Mouse (Mus musculus): ENCODE data around the gene Bsg. TPM values are rescaled to one million over a fixed set of nuclear protein-coding genes. Genes with fewer than 3 reads are reported as not detected.
A peak's percentile ranks its signal among the peaks of the same experiment; 100 is the strongest.

Bsg gene
- polyA plus RNA-seq, 1 experiment: 1,268 TPM

DNA sequence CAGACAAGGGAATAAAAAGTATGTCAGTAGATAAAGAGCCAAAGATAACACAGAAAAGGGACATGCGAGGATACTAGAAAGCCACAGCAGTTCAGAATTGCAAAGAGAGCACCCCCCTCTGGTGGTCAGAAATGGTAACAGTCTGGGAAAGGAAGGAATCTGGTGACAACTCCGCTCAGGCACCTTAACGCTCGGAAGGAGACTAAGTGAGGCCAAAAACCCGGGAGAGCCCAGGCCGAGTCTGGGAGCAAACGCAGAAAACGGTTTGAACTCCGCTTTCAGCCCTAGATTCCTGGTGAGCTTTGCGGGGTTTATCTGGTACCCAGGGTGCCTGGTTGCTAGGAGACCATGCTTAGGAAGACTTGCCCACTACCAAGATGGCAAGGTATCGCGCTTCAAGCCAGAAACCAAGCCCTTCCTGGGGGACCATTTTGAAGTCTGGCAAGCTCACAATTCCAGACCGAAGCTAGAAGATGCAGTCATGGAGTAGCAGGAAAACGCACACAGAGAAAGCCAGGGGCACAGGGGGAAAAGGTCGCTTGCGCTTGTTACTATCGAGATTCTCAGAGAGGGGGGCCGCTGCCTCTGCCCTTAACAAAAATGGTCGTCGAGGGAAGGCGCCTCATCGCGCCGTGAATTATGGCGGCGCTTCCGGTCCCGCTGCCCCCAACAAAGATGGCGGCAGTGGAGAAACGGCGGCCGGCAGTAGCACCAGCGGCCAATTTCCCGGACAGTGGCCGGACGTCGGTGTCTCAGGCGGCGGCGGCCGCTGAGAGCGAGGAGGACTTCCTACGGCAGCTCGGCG is 35.3 kb upstream of the Bsg start, which contains the start of gene Tpgs1:
Gene Tpgs1, plus strand, starts transcription at position 599 of the 805 bp plus-strand sequence.
- H3K36me3 ChIP-seq (ENCODE audit: control insufficient read depth, insufficient read depth): no peaks in the 10 kb centered on the region
- peaks cover 6% of the 10 kb centered on the region for H3K27me3 ChIP-seq (ENCODE audit: control insufficient read depth, insufficient read depth, insufficient read length)
- H3K4me2 ChIP-seq (ENCODE audit: low read depth): peak within 1 kb of the TSS; percentile 92
- H3K79me2 ChIP-seq (ENCODE audit: control insufficient read depth, insufficient read depth): peaks cover 14% of the 10 kb centered on the region
- peak within 1 kb of the TSS; percentile 30 for H3ac ChIP-seq (ENCODE audit: control insufficient read depth, insufficient read length)
- TF ChIP-seq POLR2AphosphoS2 (IDR thresholded peaks at IDR 0.05; ENCODE audit: insufficient read length, low read depth) (peak; percentile 41), CEBPB (IDR thresholded peaks at IDR 0.05; ENCODE audit: insufficient read depth, poor library complexity, severe bottlenecking) (no peak), MYOD1 (IDR thresholded peaks at IDR 0.05; ENCODE audit: control insufficient read depth in 1 of 3, insufficient read length in 2 of 3, low read depth in 2 of 3) (no peak), E2F4 (IDR thresholded peaks at IDR 0.05; ENCODE audit: insufficient read depth) (no peak), POLR2A (IDR thresholded peaks at IDR 0.05; ENCODE audit: insufficient read length, low read depth) (peak; percentile 60), TCF12 (IDR thresholded peaks at IDR 0.05; ENCODE audit: insufficient read depth, poor library complexity, severe bottlenecking) (no peak), REST (IDR thresholded peaks at IDR 0.05; ENCODE audit: insufficient read depth, insufficient read length) (no peak), MYOG (IDR thresholded peaks at IDR 0.05; ENCODE audit: control insufficient read depth in 1 of 3, insufficient read depth in 1 of 3, insufficient read length in 2 of 3, low read depth in 2 of 3) (peak in 1 of 3 experiments; percentile 8), USF1 (IDR thresholded peaks at IDR 0.05; ENCODE audit: low read depth) (no peak), SRF (IDR thresholded peaks at IDR 0.05; ENCODE audit: control insufficient read depth, insufficient read length, low read depth) (peak; percentile 31)
- H3K4me3 ChIP-seq: peak within 1 kb of the TSS; percentile 74

DNA sequence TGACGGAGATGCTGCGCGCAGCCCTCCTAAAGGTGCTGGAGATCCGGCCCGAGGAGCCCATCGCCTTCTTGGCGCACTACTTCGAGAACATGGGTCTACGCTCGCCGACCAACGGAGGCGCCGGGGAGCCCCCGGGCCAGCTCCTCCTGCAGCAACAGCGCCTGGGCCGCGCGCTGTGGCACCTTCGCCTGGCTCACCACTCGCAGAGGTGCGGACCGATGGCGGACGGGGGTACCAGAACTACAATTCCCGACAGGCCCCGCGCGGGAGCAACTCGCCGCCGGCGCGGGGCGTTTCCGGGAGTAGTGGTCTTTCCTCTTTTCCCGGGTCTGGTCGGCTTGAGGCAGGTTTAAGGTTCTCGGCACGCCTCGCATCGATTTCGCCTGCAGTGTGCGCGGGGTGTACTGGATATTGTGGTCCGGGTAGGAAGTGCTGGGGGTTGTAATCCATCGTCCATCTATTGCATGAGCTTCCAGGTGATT is 34.7 kb upstream of the Bsg start:
- H3K79me2 ChIP-seq (ENCODE audit: control insufficient read depth, insufficient read depth): peaks cover 14% of the 10 kb centered on the region
- TF ChIP-seq REST (IDR thresholded peaks at IDR 0.05; ENCODE audit: insufficient read depth, insufficient read length): no peak
- TF ChIP-seq MYOD1 (IDR thresholded peaks at IDR 0.05; ENCODE audit: control insufficient read depth in 1 of 3, insufficient read length in 2 of 3, low read depth in 2 of 3): no peak
- TF ChIP-seq USF1 (IDR thresholded peaks at IDR 0.05; ENCODE audit: low read depth): no peak
- TF ChIP-seq E2F4 (IDR thresholded peaks at IDR 0.05; ENCODE audit: insufficient read depth): no peak
- peak overlapping the region; percentile 92 for H3K4me2 ChIP-seq (ENCODE audit: low read depth)
- peak overlapping the region; percentile 74 for H3K4me3 ChIP-seq
- H3K36me3 ChIP-seq (ENCODE audit: control insufficient read depth, insufficient read depth): no peaks in the 10 kb centered on the region
- H3K27me3 ChIP-seq (ENCODE audit: control insufficient read depth, insufficient read depth, insufficient read length): peaks cover 6% of the 10 kb centered on the region
- H3ac ChIP-seq (ENCODE audit: control insufficient read depth, insufficient read length): peak overlapping the region; percentile 30

DNA sequence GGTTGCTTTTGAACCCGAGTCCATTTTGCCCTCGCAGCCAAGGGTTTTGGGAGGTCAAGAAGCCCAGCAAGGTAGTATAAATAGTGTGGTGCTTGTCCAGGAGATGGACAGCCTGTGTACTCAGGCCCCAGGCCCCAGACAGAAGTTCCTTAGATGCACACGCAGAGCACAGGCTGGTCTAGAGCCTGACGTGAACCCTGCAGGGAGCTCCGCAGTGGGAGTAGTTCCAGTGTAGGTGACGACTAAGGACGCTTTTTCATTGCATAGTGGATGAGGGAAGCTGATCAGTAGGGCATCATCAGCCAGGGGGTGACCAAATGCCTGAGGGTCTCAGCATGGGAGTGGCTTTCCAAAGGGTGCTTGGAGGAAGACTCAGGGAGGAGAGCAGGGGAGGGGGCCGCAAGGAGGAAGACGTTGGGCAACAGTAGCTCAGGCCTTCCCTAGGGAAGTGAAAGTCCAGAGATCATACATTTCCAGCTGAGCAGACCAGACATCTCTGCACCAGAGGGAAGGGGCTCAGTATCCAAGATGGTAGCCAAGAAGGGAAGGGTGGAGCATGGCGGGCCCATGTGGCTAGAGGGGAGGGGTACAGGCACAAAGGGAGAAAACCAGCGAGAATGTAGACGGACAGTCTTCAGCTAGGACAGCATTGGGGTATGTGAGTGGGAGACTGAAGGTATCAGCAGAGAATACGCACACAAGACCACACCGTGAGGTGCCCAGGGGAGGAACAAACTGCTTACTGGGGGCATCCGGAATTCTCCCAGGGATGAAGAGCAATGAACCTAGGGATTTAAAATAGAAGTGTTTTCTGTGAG is 34.0 kb upstream of the Bsg start:
- Histone ChIP-seq H3K4me3 (peak overlapping the region; percentile 74), H3K4me2 (ENCODE audit: low read depth) (peak overlapping the region; percentile 92), H3K79me2 (ENCODE audit: control insufficient read depth, insufficient read depth) (peaks cover 14% of the 10 kb centered on the region), H3K36me3 (ENCODE audit: control insufficient read depth, insufficient read depth) (no peaks in the 10 kb centered on the region), H3K27me3 (ENCODE audit: control insufficient read depth, insufficient read depth, insufficient read length) (peaks cover 6% of the 10 kb centered on the region), H3ac (ENCODE audit: control insufficient read depth, insufficient read length) (peak overlapping the region; percentile 30)
- TF ChIP-seq MAX (IDR thresholded peaks at IDR 0.05; ENCODE audit: low read depth) (no peak), TCF12 (IDR thresholded peaks at IDR 0.05; ENCODE audit: insufficient read depth, poor library complexity, severe bottlenecking) (no peak), SRF (IDR thresholded peaks at IDR 0.05; ENCODE audit: control insufficient read depth, insufficient read length, low read depth) (no peak), E2F4 (IDR thresholded peaks at IDR 0.05; ENCODE audit: insufficient read depth) (no peak), MYOG (IDR thresholded peaks at IDR 0.05; ENCODE audit: control insufficient read depth in 1 of 3, insufficient read depth in 1 of 3, insufficient read length in 2 of 3, low read depth in 2 of 3) (no peak), REST (IDR thresholded peaks at IDR 0.05; ENCODE audit: insufficient read depth, insufficient read length) (no peak), POLR2AphosphoS2 (IDR thresholded peaks at IDR 0.05; ENCODE audit: insufficient read length, low read depth) (no peak), MYOD1 (IDR thresholded peaks at IDR 0.05; ENCODE audit: control insufficient read depth in 1 of 3, insufficient read length in 2 of 3, low read depth in 2 of 3) (no peak), TCF3 (IDR thresholded peaks at IDR 0.05; ENCODE audit: insufficient read length, low read depth) (no peak), USF1 (IDR thresholded peaks at IDR 0.05; ENCODE audit: low read depth) (no peak), POLR2A (IDR thresholded peaks at IDR 0.05; ENCODE audit: insufficient read length, low read depth) (no peak), CEBPB (IDR thresholded peaks at IDR 0.05; ENCODE audit: insufficient read depth, poor library complexity, severe bottlenecking) (no peak)

DNA sequence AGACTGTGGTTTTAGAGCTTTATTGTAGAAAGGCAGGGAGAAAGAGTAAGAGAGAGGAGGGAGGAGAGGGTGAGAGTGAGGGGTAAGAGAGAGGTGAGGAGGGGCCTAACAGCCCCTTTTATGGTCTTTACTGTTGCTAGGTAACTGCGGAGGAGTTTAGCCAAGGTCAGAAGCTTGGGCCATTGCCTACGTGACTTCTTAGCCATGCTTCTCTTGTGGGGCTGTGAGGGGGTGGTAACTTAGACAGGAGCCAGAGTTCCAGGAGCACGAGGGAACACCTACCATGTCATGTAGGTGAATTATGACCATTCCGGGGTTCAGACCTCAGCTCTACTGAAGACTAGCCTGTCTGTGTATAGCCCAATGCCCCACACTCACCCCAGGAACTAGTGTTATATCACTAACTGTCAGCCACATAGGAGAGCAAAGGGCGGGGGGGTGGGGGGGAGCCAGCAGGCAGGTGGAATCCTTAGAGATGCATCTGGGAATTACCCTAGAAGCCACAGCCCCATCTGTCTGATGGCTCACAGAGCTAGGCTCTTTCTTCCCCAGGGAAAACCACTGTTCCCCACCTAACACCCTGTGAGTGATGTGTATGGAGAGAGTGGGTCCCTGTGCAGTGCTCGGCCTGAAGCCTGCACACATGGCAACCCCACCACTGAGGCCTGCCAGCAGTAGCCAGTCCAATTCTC is 32.7 kb upstream of the Bsg start:
- Histone ChIP-seq H3K36me3 (ENCODE audit: control insufficient read depth, insufficient read depth) (no peaks in the 10 kb centered on the region), H3K4me2 (ENCODE audit: low read depth) (no peak overlapping the region), H3K79me2 (ENCODE audit: control insufficient read depth, insufficient read depth) (peaks cover 14% of the 10 kb centered on the region), H3ac (ENCODE audit: control insufficient read depth, insufficient read length) (no peak overlapping the region), H3K27me3 (ENCODE audit: control insufficient read depth, insufficient read depth, insufficient read length) (peaks cover 1% of the 10 kb centered on the region), H3K4me3 (no peak overlapping the region)
- TF ChIP-seq CEBPB (IDR thresholded peaks at IDR 0.05; ENCODE audit: insufficient read depth, poor library complexity, severe bottlenecking) (no peak), USF1 (IDR thresholded peaks at IDR 0.05; ENCODE audit: low read depth) (no peak), POLR2A (IDR thresholded peaks at IDR 0.05; ENCODE audit: insufficient read length, low read depth) (no peak), MYOD1 (IDR thresholded peaks at IDR 0.05; ENCODE audit: control insufficient read depth in 1 of 3, insufficient read length in 2 of 3, low read depth in 2 of 3) (no peak), TCF3 (IDR thresholded peaks at IDR 0.05; ENCODE audit: insufficient read length, low read depth) (no peak), MYOG (IDR thresholded peaks at IDR 0.05; ENCODE audit: control insufficient read depth in 1 of 3, insufficient read depth in 1 of 3, insufficient read length in 2 of 3, low read depth in 2 of 3) (no peak), POLR2AphosphoS2 (IDR thresholded peaks at IDR 0.05; ENCODE audit: insufficient read length, low read depth) (no peak), REST (IDR thresholded peaks at IDR 0.05; ENCODE audit: insufficient read depth, insufficient read length) (no peak), E2F4 (IDR thresholded peaks at IDR 0.05; ENCODE audit: insufficient read depth) (no peak), SRF (IDR thresholded peaks at IDR 0.05; ENCODE audit: control insufficient read depth, insufficient read length, low read depth) (no peak), TCF12 (IDR thresholded peaks at IDR 0.05; ENCODE audit: insufficient read depth, poor library complexity, severe bottlenecking) (no peak), MAX (IDR thresholded peaks at IDR 0.05; ENCODE audit: low read depth) (no peak)
